Mouse (Mus musculus): Measurements from ENCODE around the gene Mical3. TPM values are rescaled to one million over a fixed set of nuclear protein-coding genes. Genes with fewer than 3 reads are reported as not detected.

Mical3 gene
- polyA plus RNA-seq, 1 experiment from 2014 or later = 11.1 TPM

DNA sequence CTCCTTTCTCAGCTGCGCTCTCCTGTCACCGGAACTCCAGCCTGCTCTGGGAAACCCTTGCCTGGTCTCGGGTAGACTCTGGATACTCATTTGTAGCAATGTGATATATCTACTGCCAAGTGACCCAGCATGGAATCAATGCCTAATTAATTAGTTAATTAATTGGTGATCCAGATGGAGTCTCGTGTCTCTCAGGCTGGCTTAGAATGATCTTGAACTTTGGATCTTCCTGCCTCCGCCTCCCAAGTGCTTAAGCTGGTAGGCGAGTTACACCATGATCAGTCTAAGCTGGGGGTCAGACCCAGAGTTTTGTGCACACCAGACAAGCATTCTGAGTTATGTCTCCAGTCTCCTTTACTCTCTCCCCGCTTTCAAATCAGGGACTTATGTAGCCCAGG, 189.7 kb downstream of the Mical3 start:
- ATAC-seq (replicated peaks; ENCODE audit: insufficient number of reproducible peaks, low FRiP score, low TSS enrichment, low read depth) (no peak), DNase-seq (ENCODE audit: low spot score) (no peak)
- Histone ChIP-seq H3K27me3 (ENCODE audit: control insufficient read depth, insufficient read depth, low read length) (no peaks in the 10 kb centered on the region), H3K4me1 (ENCODE audit: control insufficient read depth, insufficient read depth, low read length) (no peaks in the 10 kb centered on the region), H3K9ac (replicated peaks; ENCODE audit: low read length) (no peak overlapping the region), H3K4me3 (ENCODE audit: low read depth, low read length) (no peak overlapping the region), H3K4me2 (ENCODE audit: low read depth, low read length) (no peak overlapping the region), H3K9me3 (replicated peaks; ENCODE audit: control insufficient read depth, low read length) (no peaks in the 10 kb centered on the region), H3K36me3 (replicated peaks; ENCODE audit: control insufficient read depth, insufficient read depth, low read depth, low read length) (no peaks in the 10 kb centered on the region), H3K27ac (replicated peaks; ENCODE audit: low read depth, low read length) (no peak overlapping the region)
- 85% methylated on average over 7 of the region's 7 CpGs for WGBS

DNA sequence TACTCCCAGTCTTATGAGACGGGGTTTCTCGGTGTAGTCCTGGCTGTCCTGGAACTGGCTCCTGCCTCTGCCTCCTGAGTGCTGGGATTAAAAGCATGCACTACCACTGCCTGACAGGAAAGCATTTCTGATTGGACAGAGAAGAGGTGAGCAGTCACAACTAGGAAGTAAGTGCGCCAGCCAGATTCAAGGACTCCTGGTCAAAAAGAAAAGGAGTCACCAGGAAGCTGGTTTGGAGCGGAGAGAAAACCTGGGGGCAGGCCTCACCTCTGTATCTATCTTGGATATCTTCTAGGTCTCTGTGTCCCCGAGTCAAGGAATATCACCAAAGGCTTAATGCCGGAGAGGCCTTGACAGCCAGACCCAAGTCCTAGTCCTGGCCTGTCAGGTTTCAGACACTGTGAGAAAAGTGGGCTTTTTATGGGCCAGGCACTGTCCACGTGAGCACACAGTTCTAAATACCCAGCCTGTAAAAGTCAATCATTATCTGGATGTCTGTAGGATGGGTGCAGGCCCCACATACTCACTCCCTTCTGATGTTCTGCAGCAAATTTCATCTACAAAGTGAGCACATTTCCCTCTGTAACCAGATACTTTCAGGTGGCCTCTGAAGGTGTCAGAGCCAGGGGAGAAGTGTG, 190.2 kb downstream of the Mical3 start:
- H3K4me3 ChIP-seq (ENCODE audit: low read depth, low read length) = no peak overlapping the region
- no peak for DNase-seq (ENCODE audit: low spot score)
- H3K4me1 ChIP-seq (ENCODE audit: control insufficient read depth, insufficient read depth, low read length) = no peaks in the 10 kb centered on the region
- H3K4me2 ChIP-seq (ENCODE audit: low read depth, low read length) = no peak overlapping the region
- H3K9me3 ChIP-seq (replicated peaks; ENCODE audit: control insufficient read depth, low read length) = no peaks in the 10 kb centered on the region
- ATAC-seq (replicated peaks; ENCODE audit: insufficient number of reproducible peaks, low FRiP score, low TSS enrichment, low read depth) = no peak
- H3K36me3 ChIP-seq (replicated peaks; ENCODE audit: control insufficient read depth, insufficient read depth, low read depth, low read length) = no peaks in the 10 kb centered on the region
- WGBS = 85% methylated on average over 7 of the region's 7 CpGs
- no peak overlapping the region for H3K27ac ChIP-seq (replicated peaks; ENCODE audit: low read depth, low read length)
- H3K9ac ChIP-seq (replicated peaks; ENCODE audit: low read length) = no peak overlapping the region
- H3K27me3 ChIP-seq (ENCODE audit: control insufficient read depth, insufficient read depth, low read length) = no peaks in the 10 kb centered on the region

GRCm38 (mm10) chr6:120939783-120940182, 191.0 kb downstream of the Mical3 start:
- DNase-seq (ENCODE audit: low spot score) (no peak), ATAC-seq (replicated peaks; ENCODE audit: insufficient number of reproducible peaks, low FRiP score, low TSS enrichment, low read depth) (no peak)
- no peaks in the 10 kb centered on the region for H3K9me3 ChIP-seq (replicated peaks; ENCODE audit: control insufficient read depth, low read length)
- no peak overlapping the region for H3K4me2 ChIP-seq (ENCODE audit: low read depth, low read length)
- H3K4me1 ChIP-seq (ENCODE audit: control insufficient read depth, insufficient read depth, low read length) = no peaks in the 10 kb centered on the region
- no peaks in the 10 kb centered on the region for H3K27me3 ChIP-seq (ENCODE audit: control insufficient read depth, insufficient read depth, low read length)
- no peak overlapping the region for H3K9ac ChIP-seq (replicated peaks; ENCODE audit: low read length)
- 76% methylated on average over 3 of the region's 3 CpGs for WGBS
- H3K27ac ChIP-seq (replicated peaks; ENCODE audit: low read depth, low read length) = no peak overlapping the region
- H3K36me3 ChIP-seq (replicated peaks; ENCODE audit: control insufficient read depth, insufficient read depth, low read depth, low read length) = no peaks in the 10 kb centered on the region
- no peak overlapping the region for H3K4me3 ChIP-seq (ENCODE audit: low read depth, low read length)

DNA sequence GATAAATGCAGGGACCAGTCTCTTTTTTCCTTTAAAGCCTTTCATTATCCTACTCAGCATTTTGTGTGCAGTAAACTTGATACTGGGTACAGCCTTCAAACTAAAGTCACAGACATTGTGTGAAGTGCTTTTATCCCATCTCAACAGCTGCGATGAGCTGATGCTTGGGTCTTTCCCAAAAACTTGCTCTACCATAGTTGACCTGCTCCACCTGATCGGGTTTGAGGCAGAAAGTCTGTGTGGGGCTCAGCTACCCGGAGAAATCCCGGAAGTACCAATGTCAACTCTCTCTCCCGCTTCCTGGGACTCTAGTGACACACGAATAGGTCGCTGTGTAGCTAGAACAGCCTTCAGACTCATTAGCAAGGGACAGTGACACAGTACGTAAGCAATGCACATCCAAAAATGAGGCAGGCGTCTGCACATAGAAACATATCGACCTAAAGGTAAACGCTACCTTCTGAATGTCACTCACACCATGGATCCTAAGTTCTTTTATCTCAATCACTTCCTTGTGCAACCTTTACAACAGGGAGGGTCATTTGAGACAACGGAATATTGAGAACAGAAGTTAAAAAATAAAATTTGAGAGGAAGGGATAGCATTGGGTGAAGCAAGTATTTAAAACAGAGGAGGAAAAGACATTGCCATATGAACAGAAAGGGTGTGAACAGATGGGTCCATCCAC, 191.9 kb downstream of the Mical3 start:
- Histone ChIP-seq H3K4me2 (ENCODE audit: low read depth, low read length) (no peak overlapping the region), H3K36me3 (replicated peaks; ENCODE audit: control insufficient read depth, insufficient read depth, low read depth, low read length) (no peaks in the 10 kb centered on the region), H3K4me3 (ENCODE audit: low read depth, low read length) (no peak overlapping the region), H3K27ac (replicated peaks; ENCODE audit: low read depth, low read length) (no peak overlapping the region), H3K4me1 (ENCODE audit: control insufficient read depth, insufficient read depth, low read length) (no peaks in the 10 kb centered on the region), H3K9ac (replicated peaks; ENCODE audit: low read length) (no peak overlapping the region), H3K27me3 (ENCODE audit: control insufficient read depth, insufficient read depth, low read length) (no peaks in the 10 kb centered on the region), H3K9me3 (replicated peaks; ENCODE audit: control insufficient read depth, low read length) (no peaks in the 10 kb centered on the region)
- DNase-seq (ENCODE audit: low spot score) (no peak), ATAC-seq (replicated peaks; ENCODE audit: insufficient number of reproducible peaks, low FRiP score, low TSS enrichment, low read depth) (no peak)
- 90% methylated on average over 12 of the region's 12 CpGs for WGBS

GRCm38 (mm10) chr6:120937999-120938608, 192.7 kb downstream of the Mical3 start:
- H3K4me3 ChIP-seq (ENCODE audit: low read depth, low read length) = no peak overlapping the region
- no peak for DNase-seq (ENCODE audit: low spot score)
- H3K9ac ChIP-seq (replicated peaks; ENCODE audit: low read length) = no peak overlapping the region
- ATAC-seq (replicated peaks; ENCODE audit: insufficient number of reproducible peaks, low FRiP score, low TSS enrichment, low read depth) = no peak
- no peaks in the 10 kb centered on the region for H3K27me3 ChIP-seq (ENCODE audit: control insufficient read depth, insufficient read depth, low read length)
- H3K27ac ChIP-seq (replicated peaks; ENCODE audit: low read depth, low read length) = no peak overlapping the region
- no peaks in the 10 kb centered on the region for H3K4me1 ChIP-seq (ENCODE audit: control insufficient read depth, insufficient read depth, low read length)
- H3K9me3 ChIP-seq (replicated peaks; ENCODE audit: control insufficient read depth, low read length) = no peaks in the 10 kb centered on the region
- 80% methylated on average over 11 of the region's 11 CpGs for WGBS
- no peaks in the 10 kb centered on the region for H3K36me3 ChIP-seq (replicated peaks; ENCODE audit: control insufficient read depth, insufficient read depth, low read depth, low read length)
- H3K4me2 ChIP-seq (ENCODE audit: low read depth, low read length) = no peak overlapping the region

GRCm38 (mm10) chr6:120937104-120937617, 193.6 kb downstream of the Mical3 start:
- ATAC-seq (replicated peaks; ENCODE audit: insufficient number of reproducible peaks, low FRiP score, low TSS enrichment, low read depth) (no peak), DNase-seq (ENCODE audit: low spot score) (no peak)
- Histone ChIP-seq H3K9me3 (replicated peaks; ENCODE audit: control insufficient read depth, low read length) (no peaks in the 10 kb centered on the region), H3K9ac (replicated peaks; ENCODE audit: low read length) (no peak overlapping the region), H3K4me3 (ENCODE audit: low read depth, low read length) (no peak overlapping the region), H3K36me3 (replicated peaks; ENCODE audit: control insufficient read depth, insufficient read depth, low read depth, low read length) (no peaks in the 10 kb centered on the region; the same call in 1 of the 2 replicates), H3K4me2 (ENCODE audit: low read depth, low read length) (no peak overlapping the region), H3K27me3 (ENCODE audit: control insufficient read depth, insufficient read depth, low read length) (no peaks in the 10 kb centered on the region), H3K27ac (replicated peaks; ENCODE audit: low read depth, low read length) (no peak overlapping the region), H3K4me1 (ENCODE audit: control insufficient read depth, insufficient read depth, low read length) (no peaks in the 10 kb centered on the region)
- 84% methylated on average over 16 of the region's 16 CpGs for WGBS

DNA sequence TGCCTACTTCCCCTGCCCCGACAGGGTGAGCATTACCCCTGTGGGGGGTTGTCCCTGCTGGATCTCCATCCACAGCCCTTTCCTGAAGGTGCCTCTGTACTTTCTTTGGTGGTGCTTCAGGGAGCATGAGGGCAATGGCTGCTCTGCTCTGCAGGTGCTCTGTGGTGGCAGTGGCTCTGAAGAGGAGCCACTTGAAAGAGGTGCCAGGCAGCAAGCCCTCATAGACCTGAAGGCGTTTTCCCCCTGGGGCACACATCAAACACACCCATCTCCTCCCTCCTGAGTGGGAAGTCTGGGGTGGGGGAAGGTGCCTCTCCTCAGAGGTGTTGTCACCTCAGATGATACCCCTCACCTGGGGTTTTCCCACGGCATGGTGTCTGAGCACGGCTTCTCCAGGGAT, 196.6 kb downstream of the Mical3 start:
- Histone ChIP-seq H3K27ac (replicated peaks; ENCODE audit: low read depth, low read length) (no peak overlapping the region), H3K36me3 (replicated peaks; ENCODE audit: control insufficient read depth, insufficient read depth, low read depth, low read length) (no peaks in the 10 kb centered on the region; the same call in 1 of the 2 replicates), H3K4me2 (ENCODE audit: low read depth, low read length) (no peak overlapping the region), H3K27me3 (ENCODE audit: control insufficient read depth, insufficient read depth, low read length) (no peaks in the 10 kb centered on the region), H3K9me3 (replicated peaks; ENCODE audit: control insufficient read depth, low read length) (no peaks in the 10 kb centered on the region), H3K4me3 (ENCODE audit: low read depth, low read length) (no peak overlapping the region), H3K9ac (replicated peaks; ENCODE audit: low read length) (no peak overlapping the region), H3K4me1 (ENCODE audit: control insufficient read depth, insufficient read depth, low read length) (no peaks in the 10 kb centered on the region)
- WGBS = 82% methylated on average over 4 of the region's 4 CpGs
- ATAC-seq (replicated peaks; ENCODE audit: insufficient number of reproducible peaks, low FRiP score, low TSS enrichment, low read depth) (no peak), DNase-seq (ENCODE audit: low spot score) (no peak)

DNA sequence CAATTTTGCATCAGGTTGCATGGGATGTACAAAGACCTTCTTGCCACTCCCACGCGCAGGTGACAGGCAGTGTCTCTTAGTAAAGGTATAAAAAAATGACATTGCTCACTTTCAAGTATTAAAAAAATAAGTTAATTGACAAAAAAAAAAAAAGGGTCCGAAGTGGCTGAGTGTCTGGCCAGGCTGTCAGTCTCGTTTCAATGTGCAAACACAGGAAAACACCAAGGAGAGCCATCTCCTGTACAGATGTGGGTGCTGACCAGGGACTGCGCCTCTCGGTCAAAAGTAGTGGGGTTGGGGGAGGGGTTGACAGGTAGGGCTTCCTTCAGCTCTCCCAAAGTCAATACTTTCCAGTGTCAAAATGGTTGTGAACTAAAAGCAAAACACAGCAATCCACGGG, 197.1 kb downstream of the Mical3 start:
- no peak overlapping the region for H3K4me3 ChIP-seq (ENCODE audit: low read depth, low read length)
- no peak for ATAC-seq (replicated peaks; ENCODE audit: insufficient number of reproducible peaks, low FRiP score, low TSS enrichment, low read depth)
- H3K36me3 ChIP-seq (replicated peaks; ENCODE audit: control insufficient read depth, insufficient read depth, low read depth, low read length) = no peaks in the 10 kb centered on the region; the same call in 1 of the 2 replicates
- H3K4me1 ChIP-seq (ENCODE audit: control insufficient read depth, insufficient read depth, low read length) = no peaks in the 10 kb centered on the region
- no peak for DNase-seq (ENCODE audit: low spot score)
- no peak overlapping the region for H3K9ac ChIP-seq (replicated peaks; ENCODE audit: low read length)
- no peaks in the 10 kb centered on the region for H3K27me3 ChIP-seq (ENCODE audit: control insufficient read depth, insufficient read depth, low read length)
- no peaks in the 10 kb centered on the region for H3K9me3 ChIP-seq (replicated peaks; ENCODE audit: control insufficient read depth, low read length)
- WGBS = 93% methylated on average over 7 of the region's 7 CpGs
- H3K4me2 ChIP-seq (ENCODE audit: low read depth, low read length) = no peak overlapping the region
- no peak overlapping the region for H3K27ac ChIP-seq (replicated peaks; ENCODE audit: low read depth, low read length)
